Mouse (Mus musculus) intestine, embryonic 16.5 days (tissue): Measurements from ENCODE around the gene Hdc. TPM values are rescaled to one million over a fixed set of nuclear protein-coding genes. Genes with fewer than 3 reads are reported as not detected.

ENCODE experiments used
- ATAC-seq: fragments of 200-750 bp; cut with Nextera tagmentation; 2 replicates; pipeline ENCODE4 v1.8.0; 2017; ENCODE audit warnings: moderate TSS enrichment, moderate library complexity
- H3K27ac ChIP-seq: fragments of 300-500 bp; sonication (generic); 2 replicates; pipeline ENCODE4 v1.5.1; 2014; ENCODE audit warnings: mild to moderate bottlenecking, low read length
- H3K27me3 ChIP-seq: fragments of 300-500 bp; sonication (generic); replicated peaks from 2 replicates; pipeline ENCODE4 v1.6.1; 2014; ENCODE audit warnings: low read length, control low read depth, mixed read lengths; ENCODE audit not compliant: control insufficient read depth, insufficient read depth
- H3K36me3 ChIP-seq: fragments of 300-500 bp; sonication (generic); 2 replicates; pipeline ENCODE4 v1.6.1; 2014; ENCODE audit warnings: low read length, control low read depth; ENCODE audit not compliant: control insufficient read depth, insufficient read depth
- H3K4me1 ChIP-seq: fragments of 300-500 bp; sonication (generic); 2 replicates; pipeline ENCODE4 v1.6.1; 2014; ENCODE audit warnings: low read length, control low read depth, mixed read lengths; ENCODE audit not compliant: control insufficient read depth, insufficient read depth
- H3K4me2 ChIP-seq: fragments of 300-500 bp; sonication (generic); 2 replicates; pipeline ENCODE4 v1.6.1; 2014; ENCODE audit warnings: low read depth, low read length, control low read depth
- H3K4me3 ChIP-seq: fragments of 300-500 bp; sonication (generic); 2 replicates; pipeline ENCODE4 v1.5.1; 2014; ENCODE audit warnings: mild to moderate bottlenecking, low read length
- H3K9ac ChIP-seq: fragments of 300-500 bp; sonication (generic); 2 replicates; pipeline ENCODE4 v1.6.1; 2014; ENCODE audit warnings: low read depth, low read length
- H3K9me3 ChIP-seq: fragments of 300-500 bp; sonication (generic); 2 replicates; pipeline ENCODE4 v1.6.1; 2016; ENCODE audit warnings: low read length, control low read depth; ENCODE audit not compliant: control insufficient read depth
- WGBS: fragments of 180-500 bp; shearing (Covaris S2); extraction: QIAGEN DNeasy Blood & Tissue Kit; methylation state at CpG from one replicate; pipeline ENCODE4 v1.1.7; 2014; 5-methylcytosine and 5-hydroxymethylcytosine counted together
- polyA plus RNA-seq: library from polyadenylated mRNA; unstranded; fragments of >200 nt; fragmentation: Nextera tagmentation; extraction: Ambion mirVana; gene quantifications from 2 replicates; pipeline ENCODE4 v1.2.1, GENCODE M21; 2015

The Hdc gene
- polyA plus RNA-seq, 1 experiment from 2014 or later, result 3.5 TPM

DNA sequence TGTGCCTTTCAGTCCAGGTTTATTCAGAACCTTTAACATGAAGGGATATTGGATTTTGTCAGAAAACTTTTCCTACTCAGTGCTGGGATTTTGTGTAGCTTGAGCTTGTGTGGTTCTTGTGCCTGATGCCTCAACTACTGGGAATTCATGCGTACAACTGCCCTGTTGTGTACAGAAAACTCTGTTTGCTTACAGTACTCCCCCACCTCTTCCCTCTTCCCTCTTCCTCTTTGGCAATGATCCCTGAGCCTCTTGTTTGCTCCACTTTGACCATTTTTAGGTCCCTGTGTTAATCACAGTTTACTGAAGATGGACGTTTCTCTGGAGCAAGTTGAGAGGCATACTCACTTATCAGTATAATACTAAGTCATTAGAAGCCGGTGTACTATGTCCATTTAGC is 72.7 kb downstream of the Hdc start:
- H3K36me3 ChIP-seq, result no peaks in the 10 kb centered on the region
- WGBS, result 79% methylated on average over 3 of the region's 3 CpGs
- no peaks in the 10 kb centered on the region for H3K4me1 ChIP-seq
- no peaks in the 10 kb centered on the region for H3K9me3 ChIP-seq
- no peak overlapping the region for H3K4me3 ChIP-seq
- no peak overlapping the region for H3K9ac ChIP-seq
- H3K27me3 ChIP-seq, result no peaks in the 10 kb centered on the region; the same call in 1 of the 2 replicates
- ATAC-seq, result no peak
- no peak overlapping the region for H3K4me2 ChIP-seq
- H3K27ac ChIP-seq, result no peak overlapping the region

DNA sequence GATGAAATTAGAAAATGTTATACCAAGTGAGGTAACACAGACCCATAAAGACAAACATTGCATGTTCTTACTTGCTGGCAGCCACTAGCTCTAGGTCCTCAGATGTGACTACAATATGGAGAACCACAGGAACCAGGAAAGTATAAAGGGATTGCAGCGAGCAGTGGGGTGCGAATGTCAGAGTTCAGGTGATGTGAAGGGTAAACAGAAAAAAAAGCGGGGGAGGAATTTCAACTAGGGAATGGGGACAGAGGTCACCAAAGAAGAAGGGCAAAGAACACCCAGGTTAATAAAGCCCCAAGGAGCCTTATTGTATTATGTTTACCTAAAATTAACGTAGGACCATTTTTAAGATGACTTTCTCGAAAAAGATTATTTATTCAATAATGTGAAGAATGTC is 73.8 kb downstream of the Hdc start:
- no peak overlapping the region for H3K9ac ChIP-seq
- H3K9me3 ChIP-seq, result no peaks in the 10 kb centered on the region
- no peak overlapping the region for H3K4me3 ChIP-seq
- no peak for ATAC-seq
- H3K27ac ChIP-seq, result no peak overlapping the region
- no peaks in the 10 kb centered on the region for H3K36me3 ChIP-seq
- no peaks in the 10 kb centered on the region; the same call in 1 of the 2 replicates for H3K27me3 ChIP-seq
- H3K4me1 ChIP-seq, result no peaks in the 10 kb centered on the region
- WGBS, result 48% methylated on average over 5 of the region's 5 CpGs
- no peak overlapping the region for H3K4me2 ChIP-seq

Other genes with a start within 250 kb of the Hdc start
- gene Atp8b4, start 118.6 kb downstream of the Hdc start, polyA plus RNA-seq, result 0.21 and 0.46 TPM in 2 replicates
- 3.0 and 3.6 TPM in 2 replicates for gene Slc27a2, start 66.9 kb downstream of the Hdc start, polyA plus RNA-seq
- 31.5 and 33.1 TPM in 2 replicates for gene Gabpb1, start 57.0 kb upstream of the Hdc start, polyA plus RNA-seq
- gene Usp8, start 88.0 kb upstream of the Hdc start, polyA plus RNA-seq, result 33.2 and 33.6 TPM in 2 replicates
- 1.4 and 1.5 TPM in 2 replicates for gene Usp50, start 164.2 kb upstream of the Hdc start, polyA plus RNA-seq